Mouse (Mus musculus): ENCODE measurements around the gene Dsn1.

The Dsn1 gene

DNA sequence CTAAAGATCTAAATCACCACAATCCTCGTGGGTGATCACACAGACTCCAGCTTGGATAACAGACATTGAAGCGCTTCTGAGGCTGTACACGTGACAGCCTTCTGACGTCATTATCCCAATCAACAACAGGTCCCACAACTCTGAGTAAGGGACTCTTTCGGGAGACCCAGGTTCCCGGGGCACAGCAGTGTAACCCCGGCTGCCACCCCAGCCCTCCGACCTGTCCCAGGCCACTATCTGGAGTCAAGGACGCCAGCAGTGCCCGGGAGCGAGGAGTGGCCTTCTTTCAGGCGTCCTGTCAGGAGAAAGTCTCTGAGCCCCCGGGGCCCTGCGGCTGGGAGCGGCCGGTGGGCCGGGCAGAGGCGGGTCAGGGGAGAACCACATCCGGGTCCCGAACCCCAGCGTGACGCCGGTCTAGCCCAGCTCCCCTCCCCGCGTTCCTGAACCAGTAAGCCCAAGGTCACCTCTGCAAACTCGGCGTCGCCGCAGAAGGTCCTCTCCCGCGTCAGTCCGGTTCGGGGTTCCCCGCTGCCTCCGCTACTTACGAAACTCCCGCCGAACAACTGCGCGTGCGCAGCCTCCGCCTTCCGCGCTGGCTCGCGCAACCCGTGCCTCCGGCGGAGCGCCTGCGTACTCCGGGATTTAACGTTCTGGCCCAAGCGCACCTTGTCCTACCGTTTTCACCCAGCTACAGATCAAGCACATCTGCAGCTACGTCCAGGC, at the start of gene Dsn1:
Dsn1 (minus strand) TSS at position 644 of the 723 bp plus-strand sequence.
- peak; percentile 89 for DNase-seq (ENCODE audit: low spot score)

DNA sequence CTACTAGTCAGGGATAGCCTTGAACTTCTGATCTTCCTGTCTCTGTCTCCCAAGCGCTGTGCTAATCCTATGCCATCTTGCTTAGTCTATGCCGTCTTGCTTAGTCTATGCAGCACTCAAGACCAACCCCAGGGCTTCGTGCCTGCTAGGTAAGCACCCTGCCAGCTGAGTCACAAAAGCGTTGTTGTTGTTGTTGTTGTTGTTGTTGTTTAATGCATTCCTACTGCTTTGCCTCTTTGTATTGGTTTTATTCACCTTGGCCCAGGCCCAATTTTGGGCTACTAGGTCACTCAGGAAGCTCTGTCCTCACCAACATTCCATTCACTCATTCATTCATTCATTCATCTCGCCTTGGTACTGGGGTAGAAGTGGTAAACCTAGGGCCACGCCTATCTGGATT, 48.8 kb upstream of the Dsn1 start:
- no peak for DNase-seq (ENCODE audit: low spot score)

DNA sequence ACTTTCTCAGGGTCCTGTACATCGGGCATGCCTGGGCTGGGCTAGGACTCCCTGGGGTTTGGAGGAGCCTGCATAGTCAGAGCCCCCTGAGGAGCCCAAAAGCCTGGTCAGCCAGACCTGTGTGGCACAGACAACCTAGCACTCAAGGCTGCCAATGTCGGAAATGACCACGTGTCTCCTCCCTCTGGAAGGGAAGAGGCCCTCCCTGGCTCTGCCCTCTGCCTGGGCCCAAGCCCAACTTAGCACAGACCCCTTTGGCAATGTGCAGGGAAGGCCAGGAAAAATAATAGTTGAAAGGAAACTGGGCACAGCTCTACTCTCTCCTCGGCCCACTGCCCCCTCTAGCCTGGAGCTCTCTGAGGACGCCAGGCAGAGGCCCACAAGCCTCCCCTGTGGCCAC, 47.9 kb upstream of the Dsn1 start:
- no peak for DNase-seq (ENCODE audit: low spot score)

DNA sequence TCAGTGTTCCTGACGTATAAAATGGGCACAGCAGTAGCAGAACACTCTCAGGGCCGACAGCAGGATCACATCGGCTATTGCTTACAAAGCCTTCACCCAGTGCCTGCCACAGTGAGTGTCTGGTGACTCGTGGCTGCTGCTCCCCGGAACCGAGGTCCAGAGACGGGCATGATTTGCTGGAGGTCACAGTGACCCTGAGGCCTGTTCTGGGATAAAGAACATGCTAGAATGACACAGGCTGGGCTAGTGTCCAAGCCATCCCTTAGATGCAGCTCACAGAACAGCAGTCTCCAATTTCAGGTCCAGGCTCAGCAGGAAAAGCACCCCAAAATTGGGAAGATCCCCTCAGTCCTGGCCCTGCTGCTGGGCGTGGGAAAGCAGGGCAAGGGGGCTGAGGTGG, 47.3 kb upstream of the Dsn1 start:
- DNase-seq (ENCODE audit: low spot score) = peak; percentile 57

DNA sequence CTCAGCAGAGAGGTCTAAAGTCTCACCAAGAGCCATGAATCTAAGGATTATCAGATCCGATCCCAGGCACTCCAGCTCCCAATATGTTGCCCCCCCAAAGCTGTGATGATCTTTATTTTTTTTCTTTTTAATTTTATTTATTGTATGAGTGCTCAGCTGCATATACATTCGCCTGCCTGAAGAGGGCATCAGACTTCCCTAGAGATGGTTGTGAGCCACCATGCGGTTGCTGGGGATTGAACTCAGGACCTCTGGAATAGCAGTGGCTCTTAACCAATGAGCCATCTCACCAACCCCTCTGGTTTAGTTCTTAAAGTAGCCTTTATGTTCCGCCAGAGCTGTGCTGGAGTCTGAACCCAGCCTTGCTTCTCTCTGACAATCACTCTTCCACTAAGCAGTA, 46.8 kb upstream of the Dsn1 start:
- no peak for DNase-seq (ENCODE audit: low spot score)

DNA sequence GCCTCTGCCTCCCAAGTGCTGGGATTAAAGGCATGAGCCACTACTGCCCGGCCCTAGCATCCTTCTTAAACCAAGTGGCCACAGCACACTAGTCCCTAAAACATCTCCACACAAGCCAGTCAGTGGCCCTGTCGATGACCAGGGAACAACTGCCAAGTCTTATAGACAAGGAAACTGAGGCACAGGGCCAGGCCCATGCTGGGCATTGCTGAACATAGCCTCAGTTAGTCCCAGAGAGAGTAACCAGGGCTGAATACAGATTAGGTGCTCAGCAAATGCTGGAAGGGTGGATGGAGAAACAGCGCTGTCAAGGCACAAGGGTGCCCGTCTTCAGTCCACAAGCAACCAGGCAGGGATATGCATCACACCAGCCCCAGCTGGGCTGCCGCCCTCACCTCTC, 46.2 kb upstream of the Dsn1 start:
- DNase-seq (ENCODE audit: low spot score) = no peak

DNA sequence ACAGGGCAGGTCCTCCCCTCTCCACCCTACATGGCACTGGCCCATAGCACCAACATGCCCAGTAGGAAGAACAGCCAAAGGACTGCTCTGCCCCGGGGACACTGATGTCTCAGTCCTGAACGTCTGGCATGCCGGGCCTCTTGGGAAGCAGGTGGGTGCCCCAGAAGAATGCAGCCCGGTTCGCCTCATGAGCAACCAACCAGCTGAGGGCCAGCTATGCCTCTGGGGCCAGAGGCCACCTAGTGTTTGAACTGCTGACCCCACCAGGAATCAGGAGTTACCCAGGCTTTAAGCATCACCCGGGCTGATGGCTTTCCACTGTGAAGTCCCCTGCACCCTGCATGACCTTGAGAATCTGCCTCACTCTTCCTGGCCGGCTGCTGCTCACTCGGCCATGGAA, 45.5 kb upstream of the Dsn1 start:
- no peak for DNase-seq (ENCODE audit: low spot score)

DNA sequence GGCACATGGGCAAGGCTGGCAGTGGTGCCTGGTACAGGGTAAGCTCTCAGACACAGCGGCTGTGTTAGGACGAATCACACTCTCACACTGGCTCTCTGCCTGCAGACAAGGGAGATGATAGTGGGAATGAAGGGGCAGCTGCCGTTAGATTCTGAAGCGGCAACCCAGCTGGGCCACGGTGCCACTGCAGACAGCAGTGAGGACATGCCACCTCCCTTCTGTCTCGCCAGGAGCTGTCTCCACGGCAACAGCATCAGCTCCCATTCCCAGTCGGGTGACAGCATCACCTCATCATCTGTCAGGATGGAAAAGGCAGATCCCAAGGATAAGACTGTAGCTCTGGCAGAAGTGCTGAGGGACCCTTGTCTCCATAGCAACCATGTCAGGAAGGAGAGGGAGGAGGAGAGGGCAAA, 42.9 kb upstream of the Dsn1 start:
- DNase-seq (ENCODE audit: low spot score) = no peak

DNA sequence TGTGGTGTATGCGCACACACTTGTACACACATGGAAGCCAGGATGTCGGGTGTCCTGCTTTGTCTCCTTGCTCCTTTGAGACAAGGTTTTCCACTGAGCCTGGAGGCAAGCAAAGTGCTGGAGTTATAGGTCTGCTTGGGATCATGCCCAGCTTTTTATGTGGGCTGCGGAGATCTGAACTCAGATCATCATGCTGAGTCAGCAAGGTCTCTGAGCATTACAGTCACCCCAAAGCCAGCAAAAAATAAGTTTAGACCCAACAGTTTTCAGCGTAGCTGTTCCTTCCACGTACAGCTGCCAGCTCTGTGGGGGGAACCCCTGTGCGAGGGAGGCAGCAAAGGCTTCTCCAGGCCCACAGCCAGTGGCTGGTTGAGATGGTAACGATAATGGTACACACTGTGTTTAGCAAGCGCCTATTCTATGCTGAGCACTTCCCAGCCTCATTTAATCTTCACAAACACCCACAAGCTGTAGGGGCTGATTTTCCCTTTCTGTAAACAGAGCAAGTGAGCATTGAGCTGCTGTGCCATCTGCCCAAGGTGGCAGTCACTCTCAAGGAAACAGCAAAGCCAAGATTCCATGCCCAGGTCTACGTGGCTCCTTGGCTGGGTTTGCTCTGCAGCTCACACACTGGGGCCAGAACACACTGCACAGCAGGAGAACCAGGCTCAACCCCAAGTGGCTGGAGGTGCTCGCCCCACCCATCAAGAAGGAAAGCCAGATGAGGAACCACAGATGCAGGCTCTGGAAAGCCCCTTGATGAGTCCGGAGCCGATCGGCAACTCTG, 41.6 kb upstream of the Dsn1 start:
- DNase-seq (ENCODE audit: low spot score) = no peak

DNA sequence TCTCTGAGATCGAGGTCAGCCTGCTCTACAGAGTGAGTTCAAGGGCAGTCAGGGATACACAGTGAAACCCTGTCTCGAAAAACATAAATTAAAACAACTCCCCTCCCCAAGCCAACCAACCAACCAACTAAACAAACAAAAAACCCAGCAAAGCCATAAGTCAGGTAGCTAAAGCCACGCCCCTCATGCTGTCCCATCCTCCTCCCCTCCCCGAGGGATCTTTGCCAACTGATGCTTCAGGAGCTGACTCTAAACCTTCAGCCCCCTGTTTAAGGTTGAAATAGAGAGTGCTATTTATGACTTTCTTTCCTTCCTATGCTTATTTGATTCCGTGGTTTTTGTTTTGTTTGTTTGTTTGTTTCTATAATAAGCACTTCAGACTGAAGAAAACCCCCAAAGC, 40.0 kb upstream of the Dsn1 start:
- DNase-seq (ENCODE audit: low spot score) = no peak

DNA sequence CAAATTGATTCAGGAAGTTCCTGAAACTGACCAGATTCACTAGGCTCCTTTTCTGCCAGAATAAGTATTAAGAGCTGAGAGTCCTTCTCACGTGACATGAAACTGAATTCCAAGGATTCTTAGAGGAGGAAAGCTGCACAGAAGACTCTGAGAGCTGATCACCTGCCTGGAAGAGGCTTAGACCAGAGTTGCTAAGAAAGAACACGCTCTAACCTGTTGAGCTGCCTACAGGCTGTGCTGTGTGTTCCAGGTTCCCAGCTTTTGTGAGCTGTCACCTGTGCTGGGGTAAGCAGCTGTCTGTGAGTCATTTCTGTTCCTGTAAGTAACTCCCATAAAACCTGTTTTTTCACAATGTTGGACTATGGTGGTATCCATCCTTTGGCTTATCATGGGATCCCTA, 39.0 kb upstream of the Dsn1 start:
- DNase-seq (ENCODE audit: low spot score) = no peak

DNA sequence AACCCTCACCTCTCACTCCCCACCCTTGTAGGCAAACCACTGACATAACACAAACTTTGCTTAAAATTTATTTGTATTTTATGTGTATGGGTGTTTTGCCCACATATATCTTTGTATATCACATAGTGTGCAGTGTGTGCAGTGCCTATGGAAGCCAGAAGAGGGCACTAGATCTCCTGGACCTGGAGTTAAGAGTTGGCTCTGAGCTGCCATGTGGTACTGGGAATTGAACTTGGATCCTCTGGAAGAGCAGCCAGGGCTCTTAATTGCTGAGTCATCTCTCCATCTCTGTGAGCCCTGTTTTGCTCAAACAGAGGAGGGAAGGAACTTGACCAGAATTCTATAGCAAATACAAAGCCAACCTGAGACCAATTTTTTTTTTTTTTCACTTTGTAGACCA, 37.0 kb upstream of the Dsn1 start:
- no peak for DNase-seq (ENCODE audit: low spot score)

DNA sequence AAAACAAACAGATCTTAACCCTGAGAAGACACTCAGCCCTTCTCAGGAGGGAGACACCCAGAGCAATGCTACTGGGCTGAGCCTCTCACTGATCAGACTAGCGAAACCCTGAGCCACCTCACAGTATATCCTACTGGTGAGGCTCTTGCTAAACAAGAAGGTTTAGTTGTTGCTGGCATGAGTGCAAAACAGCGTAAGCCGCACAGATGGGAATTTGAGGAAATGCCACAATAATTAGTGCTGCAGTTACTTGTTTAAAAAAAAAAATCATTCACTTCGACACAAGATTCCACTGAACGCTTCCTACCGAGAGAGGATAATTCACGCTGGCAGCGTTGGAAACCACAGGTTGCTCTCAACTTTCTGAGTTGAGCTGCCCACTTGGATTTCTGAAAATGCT, 36.6 kb upstream of the Dsn1 start:
- DNase-seq (ENCODE audit: low spot score) = no peak

DNA sequence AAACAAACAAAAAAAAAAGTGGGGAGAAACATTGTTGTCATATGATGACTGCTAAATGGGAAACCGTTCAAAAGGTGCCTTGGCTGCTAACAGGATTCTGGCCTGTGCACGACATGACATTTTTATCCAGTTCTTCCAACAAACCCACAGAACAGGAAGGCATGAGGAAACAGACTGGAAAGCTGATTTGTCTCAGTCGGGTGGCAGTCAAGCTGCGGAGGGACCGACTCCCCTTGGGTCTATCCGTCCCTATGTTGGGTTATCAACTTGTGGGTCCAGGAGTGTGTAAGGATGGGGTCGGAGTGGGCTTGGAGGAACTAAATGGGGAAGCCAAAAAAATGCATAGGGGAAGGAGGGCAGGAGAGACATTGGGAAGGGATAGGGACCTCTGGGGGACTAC, 34.5 kb upstream of the Dsn1 start:
- no peak for DNase-seq (ENCODE audit: low spot score)

DNA sequence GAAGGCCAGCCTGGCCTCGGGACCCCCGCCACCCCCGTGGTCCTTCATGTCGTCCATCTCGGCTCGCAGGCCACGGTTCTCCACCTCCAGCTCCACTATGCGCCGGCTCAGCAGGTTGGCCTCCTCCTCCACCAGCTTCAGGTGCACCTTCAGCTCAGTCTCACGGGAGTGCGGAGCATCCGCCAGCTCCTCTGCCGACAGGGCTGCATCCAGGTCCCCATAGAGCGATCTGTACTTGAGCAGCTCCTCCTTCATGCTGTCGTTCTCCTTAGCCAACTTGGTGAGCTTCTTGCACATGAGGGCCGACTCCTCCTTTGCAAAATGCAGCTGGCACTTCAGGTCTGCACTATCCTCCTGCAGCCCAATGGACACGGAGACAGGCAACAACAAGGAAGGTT, 33.7 kb upstream of the Dsn1 start:
- no peak for DNase-seq (ENCODE audit: low spot score)

DNA sequence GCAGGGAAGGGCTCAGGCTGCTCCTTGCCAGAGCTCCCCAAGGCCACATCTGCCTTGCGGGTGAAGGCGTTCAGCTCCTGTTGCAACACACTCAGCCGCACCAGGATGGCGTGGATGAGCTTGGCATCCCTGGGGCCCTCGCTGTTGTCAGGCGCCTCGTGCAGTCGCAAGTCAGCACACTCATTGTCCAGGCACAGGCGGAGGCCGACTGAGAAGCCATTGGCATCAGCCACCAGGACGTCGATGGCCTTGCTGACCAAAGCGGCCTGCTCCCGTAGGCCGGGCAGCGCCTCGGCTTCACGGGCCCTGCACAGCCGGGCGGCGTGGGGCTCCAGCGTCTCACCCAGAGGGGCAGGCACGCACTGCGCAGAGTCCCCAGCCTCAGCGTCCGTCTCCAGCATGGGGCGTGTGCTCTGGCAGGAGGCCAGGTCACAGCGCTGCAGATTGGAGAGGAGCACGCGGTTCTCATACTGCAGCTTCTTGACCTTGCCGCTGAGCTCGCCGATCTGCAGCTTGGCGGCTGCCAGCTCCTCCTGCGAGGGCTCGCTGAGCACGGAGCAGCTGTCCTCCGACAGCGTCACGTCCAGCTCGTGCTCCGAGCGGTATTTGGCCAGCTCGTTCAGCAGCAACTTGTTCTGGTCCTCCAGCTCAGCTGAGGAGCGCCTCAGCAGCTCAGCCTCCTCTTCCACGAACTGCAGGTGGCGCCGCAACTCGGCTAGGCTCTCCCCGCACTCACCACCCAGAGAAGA, 33.1 kb upstream of the Dsn1 start:
- DNase-seq (ENCODE audit: low spot score) = peak; percentile 50

DNA sequence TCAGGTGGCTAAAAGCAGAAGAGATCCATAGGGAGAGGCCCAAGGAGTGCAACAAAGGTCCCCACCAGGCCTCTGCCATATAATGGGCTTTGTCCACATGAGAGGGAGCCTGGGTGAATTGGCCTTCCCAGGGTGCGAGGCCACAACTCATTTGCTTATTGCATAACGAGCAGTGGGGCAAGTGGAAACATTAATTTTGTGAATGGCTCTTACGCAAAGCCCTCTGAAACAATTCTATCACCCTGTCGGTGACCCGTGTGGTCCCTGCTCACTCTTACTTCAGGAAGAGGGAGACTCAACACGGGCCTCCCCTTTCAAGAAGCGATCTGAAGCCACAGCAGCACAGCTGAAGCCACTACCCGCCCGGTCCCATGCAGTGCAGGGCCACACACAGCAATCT, 30.3 kb upstream of the Dsn1 start:
- DNase-seq (ENCODE audit: low spot score) = no peak

DNA sequence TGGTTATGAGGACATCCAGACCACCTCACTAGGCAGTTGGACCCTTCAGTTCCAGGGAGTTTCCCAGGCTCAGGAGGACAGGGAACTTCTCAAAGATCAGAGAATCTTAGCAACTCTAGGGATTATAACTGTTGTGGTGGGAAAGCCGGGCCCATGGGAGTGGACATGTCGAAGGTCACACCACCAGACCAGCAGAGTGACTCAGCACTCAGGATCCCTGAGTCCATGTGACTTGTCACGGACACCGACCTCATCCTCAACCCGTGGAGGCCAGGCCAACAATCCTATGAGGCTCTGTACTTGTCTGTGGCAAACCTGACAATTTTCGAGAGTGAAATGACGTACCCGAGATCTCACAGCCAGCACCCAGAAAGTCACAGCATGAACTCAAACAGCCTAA, 29.4 kb upstream of the Dsn1 start:
- DNase-seq (ENCODE audit: low spot score) = no peak

DNA sequence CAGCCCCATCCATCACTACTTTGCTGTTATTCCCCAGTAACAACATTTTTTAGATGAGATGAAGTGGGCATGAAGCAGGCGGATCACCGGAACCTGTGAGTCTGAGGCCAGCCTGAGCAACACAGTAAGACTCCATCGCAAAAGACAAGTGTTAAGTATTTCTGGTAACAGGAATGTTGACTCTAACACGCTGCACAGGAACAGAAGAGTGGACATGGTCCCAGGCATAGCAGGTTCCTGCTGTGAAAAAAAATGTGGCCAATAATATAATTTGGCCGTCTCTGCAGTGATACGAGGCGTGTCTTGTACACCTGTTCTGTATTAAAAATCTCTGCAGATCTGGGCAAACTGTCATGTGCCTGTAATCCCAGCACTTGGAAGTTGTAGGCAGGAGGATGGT, 28.4 kb upstream of the Dsn1 start:
- DNase-seq (ENCODE audit: low spot score) = no peak

DNA sequence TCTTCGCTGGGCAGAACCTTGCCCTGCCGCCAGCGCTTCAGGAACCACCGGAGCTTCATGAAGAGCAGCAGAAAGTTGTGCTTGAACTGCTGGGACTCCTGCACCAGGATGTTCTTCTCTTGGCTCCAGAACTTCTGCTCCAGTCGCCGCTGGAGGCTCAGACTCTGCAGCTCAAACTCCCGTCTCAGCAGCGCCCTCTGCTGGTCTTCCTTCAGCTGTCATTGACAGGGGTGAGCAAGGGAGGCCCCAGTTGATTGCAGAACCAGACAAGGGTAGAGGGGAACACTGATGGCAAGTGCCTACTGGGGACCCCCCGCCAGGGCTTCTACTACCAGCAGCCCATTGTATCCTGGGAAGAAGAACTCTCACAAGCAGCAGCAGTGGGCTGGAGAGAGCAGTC, 23.9 kb upstream of the Dsn1 start:
- DNase-seq (ENCODE audit: low spot score) = peak; percentile 81

DNA sequence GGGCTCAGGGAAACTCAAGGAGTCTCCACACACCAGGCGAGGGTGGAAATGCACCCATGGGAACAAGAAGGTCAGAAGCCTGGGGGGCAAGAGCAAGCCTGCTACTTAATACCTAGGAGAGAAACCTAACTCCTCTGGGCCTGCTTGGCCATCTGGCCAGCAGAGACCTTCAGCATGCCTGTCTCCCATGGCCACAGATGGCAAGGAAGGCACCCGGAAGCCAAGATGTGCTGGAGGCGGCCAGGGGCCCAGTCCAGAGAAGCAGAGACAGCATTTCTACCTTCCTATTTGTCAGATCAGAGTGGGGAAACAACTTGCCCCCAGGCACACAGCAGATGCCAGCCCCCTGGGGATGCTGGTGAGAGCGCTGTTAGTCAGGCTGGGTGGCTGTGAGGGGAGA, 21.3 kb upstream of the Dsn1 start:
- DNase-seq (ENCODE audit: low spot score) = no peak

DNA sequence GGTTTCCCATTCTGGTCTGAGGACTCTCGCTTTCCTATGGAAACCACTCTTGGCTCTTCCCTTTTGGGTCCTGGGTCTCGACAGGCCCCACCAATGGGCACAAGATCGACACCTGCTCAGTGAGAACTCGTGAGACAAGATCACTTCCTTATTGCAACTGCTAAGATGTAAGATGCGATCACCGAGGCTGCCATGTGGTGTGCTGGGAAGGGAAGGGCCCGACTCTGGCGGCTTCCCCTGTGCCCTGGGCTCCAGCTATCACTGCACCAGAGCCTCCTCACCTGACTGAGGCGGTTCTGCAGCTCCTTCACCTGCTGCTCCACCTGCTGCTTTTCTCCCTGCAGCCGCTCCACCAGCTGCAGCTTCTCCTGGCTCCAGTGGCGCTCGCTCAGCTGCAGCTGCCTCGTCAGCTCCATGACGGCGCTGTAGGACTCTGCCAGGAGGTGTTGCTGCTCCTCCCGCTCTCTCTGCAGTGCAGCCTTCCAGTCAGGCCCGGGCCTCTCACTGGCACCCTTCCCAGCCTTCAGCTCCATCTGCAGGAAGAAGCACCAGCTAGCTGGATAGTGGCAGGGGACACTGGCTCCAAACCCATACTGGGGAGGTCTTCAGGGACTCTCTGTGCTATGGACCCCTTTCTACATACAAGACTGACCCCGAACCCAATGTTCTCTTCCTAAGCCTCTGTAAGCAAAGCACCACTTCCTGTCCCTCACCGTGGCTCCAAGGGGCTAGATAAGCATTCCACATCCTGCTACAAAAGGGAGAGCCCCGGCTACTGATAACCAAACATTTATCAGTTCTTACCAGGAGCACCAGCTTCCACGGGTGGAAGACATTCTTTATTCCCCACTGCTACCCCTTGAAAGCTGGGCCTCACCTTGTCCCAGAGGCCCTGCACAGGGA, 20.4 kb upstream of the Dsn1 start:
- DNase-seq (ENCODE audit: low spot score) = no peak

All from ovary, postnatal 36 days (tissue).